Mouse (Mus musculus): ENCODE measurements at regions not wholly inside any gene's neighbourhood (a gene's known extent, or its start where the extent isn't known, plus 50 kb on each side); places are given as distances from the start of the nearest gene placed in this dataset.

DNA sequence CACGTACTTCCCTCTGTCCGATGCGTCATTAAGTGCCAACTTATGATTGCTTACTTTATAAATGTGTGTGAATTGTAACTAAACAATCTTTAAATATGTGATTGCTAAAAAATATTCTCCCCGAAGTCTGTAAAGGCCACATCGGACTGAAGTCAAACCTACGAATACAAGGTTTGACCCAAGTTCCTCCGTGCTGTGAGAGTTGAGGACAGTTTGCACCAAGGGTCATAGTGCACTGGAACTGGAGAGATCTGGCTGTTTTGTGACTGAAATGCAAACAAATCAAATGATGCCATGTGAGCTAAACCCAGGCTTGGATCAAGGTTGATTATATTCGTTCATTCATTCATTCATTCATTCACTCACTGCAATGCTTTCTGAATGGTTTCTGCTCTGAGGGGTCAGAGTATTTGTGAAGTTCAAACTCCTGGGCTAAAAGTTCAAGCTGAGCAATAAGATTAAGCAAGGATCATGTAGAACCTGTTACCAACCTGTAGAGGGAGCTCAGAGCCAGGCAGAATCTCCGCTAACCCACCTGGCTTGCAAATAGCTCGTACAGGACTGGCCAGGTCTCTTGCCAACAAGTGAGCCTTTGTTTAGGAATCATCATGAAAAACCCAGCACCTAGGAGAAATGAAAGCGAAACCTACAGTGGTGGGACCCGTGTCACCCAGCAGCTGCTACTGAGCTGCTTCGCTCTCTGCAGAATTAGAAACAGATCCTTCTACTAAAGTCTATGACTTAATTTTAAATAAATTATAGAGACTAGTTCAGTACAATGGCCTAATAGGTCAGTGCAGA, 67.9 kb upstream of the Serbp1 start:
- ATAC-seq (ENCODE audit: insufficient read depth, low FRiP score), result peak; percentile 89
- H3K4me3 ChIP-seq (replicated peaks; ENCODE audit: low read length), result peak overlapping the region; percentile 30
- H3K27ac ChIP-seq (ENCODE audit: low read length), result 0 out of 2 replicates have a peak overlapping the region, but pooled peaks have one; percentile 2
- no peaks in the 10 kb centered on the region for H3K27me3 ChIP-seq (ENCODE audit: control insufficient read depth, insufficient read depth, low read length)
- H3K9me3 ChIP-seq (replicated peaks; ENCODE audit: control insufficient read depth, low read length), result no peaks in the 10 kb centered on the region
- H3K36me3 ChIP-seq (ENCODE audit: control insufficient read depth, insufficient read depth, low read length), result no peaks in the 10 kb centered on the region
- peak overlapping the region; percentile 54 for H3K9ac ChIP-seq (ENCODE audit: low read length)
- WGBS, result 42% methylated on average over 13 of the region's 13 CpGs
- peaks cover 7% of the 10 kb centered on the region for H3K4me1 ChIP-seq (ENCODE audit: control insufficient read depth, insufficient read depth, low read length)
- peak overlapping the region; percentile 41 for H3K4me2 ChIP-seq (ENCODE audit: low read depth, low read length)

GRCm38 (mm10) chr6:67168803-67169202, 69.2 kb upstream of the Serbp1 start:
- Histone ChIP-seq H3K9ac (ENCODE audit: low read length) (peak overlapping the region; percentile 67), H3K4me3 (replicated peaks; ENCODE audit: low read length) (peak overlapping the region; percentile 58), H3K27ac (ENCODE audit: low read length) (peak overlapping the region; percentile 61; the same call in 1 of the 2 replicates), H3K9me3 (replicated peaks; ENCODE audit: control insufficient read depth, low read length) (no peaks in the 10 kb centered on the region), H3K4me1 (ENCODE audit: control insufficient read depth, insufficient read depth, low read length) (peaks cover 7% of the 10 kb centered on the region), H3K27me3 (ENCODE audit: control insufficient read depth, insufficient read depth, low read length) (no peaks in the 10 kb centered on the region), H3K36me3 (ENCODE audit: control insufficient read depth, insufficient read depth, low read length) (no peaks in the 10 kb centered on the region), H3K4me2 (ENCODE audit: low read depth, low read length) (peak overlapping the region; percentile 56)
- WGBS, result 31% methylated on average over 2 of the region's 2 CpGs
- no peak for ATAC-seq (ENCODE audit: insufficient read depth, low FRiP score)

- no peak; the same call in 1 of the 2 replicates for ATAC-seq (ENCODE audit: insufficient read depth, low FRiP score)
- H3K9ac ChIP-seq (ENCODE audit: low read length), result peak overlapping the region; percentile 67
- peak overlapping the region; percentile 58 for H3K4me3 ChIP-seq (replicated peaks; ENCODE audit: low read length)
- no peaks in the 10 kb centered on the region for H3K27me3 ChIP-seq (ENCODE audit: control insufficient read depth, insufficient read depth, low read length)
- H3K9me3 ChIP-seq (replicated peaks; ENCODE audit: control insufficient read depth, low read length), result no peaks in the 10 kb centered on the region
- peak overlapping the region; percentile 61; the same call in 1 of the 2 replicates for H3K27ac ChIP-seq (ENCODE audit: low read length)
- WGBS, result 12% methylated on average over 11 of the region's 11 CpGs
- no peaks in the 10 kb centered on the region for H3K36me3 ChIP-seq (ENCODE audit: control insufficient read depth, insufficient read depth, low read length)
- peaks cover 7% of the 10 kb centered on the region for H3K4me1 ChIP-seq (ENCODE audit: control insufficient read depth, insufficient read depth, low read length)
- H3K4me2 ChIP-seq (ENCODE audit: low read depth, low read length), result peak overlapping the region; percentile 56
Observed at GRCm38 (mm10) chr6:67168031-67168777, 69.8 kb upstream of the Serbp1 start.

DNA sequence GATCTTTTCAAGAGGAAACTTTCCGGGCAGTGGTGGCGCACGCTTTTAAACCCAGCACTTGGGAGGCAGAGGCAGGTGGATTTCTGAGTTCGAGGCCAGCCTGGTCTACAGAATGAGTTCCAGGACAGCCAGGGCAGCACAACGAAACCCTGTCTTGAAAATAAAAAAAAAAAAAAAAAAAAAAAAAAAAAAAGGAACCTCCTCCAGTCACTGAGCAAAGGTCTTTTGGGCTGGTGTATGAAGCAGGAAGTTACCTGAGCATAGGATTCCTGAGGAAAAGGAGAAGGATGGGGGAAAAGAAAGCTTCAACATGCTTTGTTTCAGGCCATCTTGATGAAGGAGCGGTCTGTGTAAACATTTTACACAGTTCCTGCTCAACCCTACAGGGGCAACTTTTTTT, 72.9 kb upstream of the Serbp1 start:
- H3K9ac ChIP-seq (ENCODE audit: low read length), result no peak overlapping the region
- H3K36me3 ChIP-seq (ENCODE audit: control insufficient read depth, insufficient read depth, low read length), result no peaks in the 10 kb centered on the region
- WGBS, result 86% methylated on average over 6 of the region's 6 CpGs
- no peak overlapping the region for H3K4me3 ChIP-seq (replicated peaks; ENCODE audit: low read length)
- H3K9me3 ChIP-seq (replicated peaks; ENCODE audit: control insufficient read depth, low read length), result no peaks in the 10 kb centered on the region
- no peak for ATAC-seq (ENCODE audit: insufficient read depth, low FRiP score)
- H3K4me1 ChIP-seq (ENCODE audit: control insufficient read depth, insufficient read depth, low read length), result peaks cover 7% of the 10 kb centered on the region
- no peak overlapping the region for H3K4me2 ChIP-seq (ENCODE audit: low read depth, low read length)
- no peaks in the 10 kb centered on the region for H3K27me3 ChIP-seq (ENCODE audit: control insufficient read depth, insufficient read depth, low read length)
- H3K27ac ChIP-seq (ENCODE audit: low read length), result 0 out of 2 replicates have a peak overlapping the region, but pooled peaks have one; percentile 2

- 83% methylated on average over 2 of the region's 2 CpGs for WGBS
Observed at GRCm38 (mm10) chr6:67163947-67164346, 74.0 kb upstream of the Serbp1 start.

GRCm38 (mm10) chr6:67162814-67163213, 75.2 kb upstream of the Serbp1 start:
- no peak for ATAC-seq (ENCODE audit: insufficient read depth, low FRiP score)
- Histone ChIP-seq H3K4me1 (ENCODE audit: control insufficient read depth, insufficient read depth, low read length) (no peaks in the 10 kb centered on the region; the same call in none of the 2 replicates), H3K4me3 (replicated peaks; ENCODE audit: low read length) (no peak overlapping the region), H3K27me3 (ENCODE audit: control insufficient read depth, insufficient read depth, low read length) (no peaks in the 10 kb centered on the region), H3K36me3 (ENCODE audit: control insufficient read depth, insufficient read depth, low read length) (no peaks in the 10 kb centered on the region), H3K4me2 (ENCODE audit: low read depth, low read length) (no peak overlapping the region), H3K27ac (ENCODE audit: low read length) (no peak overlapping the region), H3K9me3 (replicated peaks; ENCODE audit: control insufficient read depth, low read length) (no peaks in the 10 kb centered on the region), H3K9ac (ENCODE audit: low read length) (no peak overlapping the region)
- WGBS, result 54% methylated on average over 3 of the region's 3 CpGs

More at GRCm38 (mm10) chr6:67163947-67164346, 74.0 kb upstream of the Serbp1 start:
- no peak overlapping the region for H3K9ac ChIP-seq (ENCODE audit: low read length)
- H3K27me3 ChIP-seq (ENCODE audit: control insufficient read depth, insufficient read depth, low read length), result no peaks in the 10 kb centered on the region
- H3K27ac ChIP-seq (ENCODE audit: low read length), result no peak overlapping the region
- no peak for ATAC-seq (ENCODE audit: insufficient read depth, low FRiP score)
- H3K4me3 ChIP-seq (replicated peaks; ENCODE audit: low read length), result no peak overlapping the region
- no peak overlapping the region for H3K4me2 ChIP-seq (ENCODE audit: low read depth, low read length)
- H3K4me1 ChIP-seq (ENCODE audit: control insufficient read depth, insufficient read depth, low read length), result peaks cover 4% of the 10 kb centered on the region
- H3K9me3 ChIP-seq (replicated peaks; ENCODE audit: control insufficient read depth, low read length), result no peaks in the 10 kb centered on the region
- H3K36me3 ChIP-seq (ENCODE audit: control insufficient read depth, insufficient read depth, low read length), result no peaks in the 10 kb centered on the region

DNA sequence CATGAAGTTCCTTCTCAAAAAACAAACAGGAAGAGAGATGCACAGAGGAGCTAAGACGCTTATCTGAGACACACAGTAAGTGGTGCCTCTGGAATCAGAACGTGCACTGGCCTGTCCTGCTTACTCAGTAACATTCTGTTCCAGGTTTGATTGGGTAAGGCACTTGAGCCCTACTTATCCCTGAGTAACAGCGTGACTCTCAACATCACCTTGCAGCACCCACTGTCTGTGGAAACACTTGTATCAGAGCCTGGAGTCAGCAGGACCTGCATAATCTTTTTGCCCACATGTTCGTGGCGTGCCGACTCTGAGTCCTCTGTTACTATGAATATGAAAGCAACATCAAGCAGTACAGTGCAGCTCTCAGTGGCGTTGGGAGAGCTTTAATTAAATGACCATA, 76.4 kb upstream of the Serbp1 start:
- Histone ChIP-seq H3K36me3 (ENCODE audit: control insufficient read depth, insufficient read depth, low read length) (no peaks in the 10 kb centered on the region), H3K27me3 (ENCODE audit: control insufficient read depth, insufficient read depth, low read length) (no peaks in the 10 kb centered on the region), H3K4me2 (ENCODE audit: low read depth, low read length) (no peak overlapping the region), H3K9ac (ENCODE audit: low read length) (no peak overlapping the region), H3K4me1 (ENCODE audit: control insufficient read depth, insufficient read depth, low read length) (no peaks in the 10 kb centered on the region; the same call in 1 of the 2 replicates), H3K9me3 (replicated peaks; ENCODE audit: control insufficient read depth, low read length) (no peaks in the 10 kb centered on the region), H3K27ac (ENCODE audit: low read length) (peak overlapping the region; percentile 2; the same call in 1 of the 2 replicates), H3K4me3 (replicated peaks; ENCODE audit: low read length) (no peak overlapping the region)
- peak; percentile 64 for ATAC-seq (ENCODE audit: insufficient read depth, low FRiP score)
- 61% methylated on average over 7 of the region's 7 CpGs for WGBS

GRCm38 (mm10) chr6:67160564-67160963, 77.4 kb upstream of the Serbp1 start:
- ATAC-seq (ENCODE audit: insufficient read depth, low FRiP score), result no peak
- no peaks in the 10 kb centered on the region for H3K9me3 ChIP-seq (replicated peaks; ENCODE audit: control insufficient read depth, low read length)
- H3K27me3 ChIP-seq (ENCODE audit: control insufficient read depth, insufficient read depth, low read length), result no peaks in the 10 kb centered on the region
- no peaks in the 10 kb centered on the region for H3K36me3 ChIP-seq (ENCODE audit: control insufficient read depth, insufficient read depth, low read length)
- peak overlapping the region; percentile 10; the same call in 1 of the 2 replicates for H3K27ac ChIP-seq (ENCODE audit: low read length)
- H3K9ac ChIP-seq (ENCODE audit: low read length), result no peak overlapping the region
- 65% methylated on average over 3 of the region's 3 CpGs for WGBS
- H3K4me1 ChIP-seq (ENCODE audit: control insufficient read depth, insufficient read depth, low read length), result no peaks in the 10 kb centered on the region; the same call in 1 of the 2 replicates
- H3K4me2 ChIP-seq (ENCODE audit: low read depth, low read length), result no peak overlapping the region
- no peak overlapping the region for H3K4me3 ChIP-seq (replicated peaks; ENCODE audit: low read length)

Data from stomach, embryonic 16.5 days (tissue).